Mouse (Mus musculus): ENCODE measurements around the gene Drd4.

The Drd4 gene

GRCm38 (mm10) chr7:141292583-141293388 lies 980 bp downstream of the Drd4 start:
- DNase-seq (ENCODE audit: low spot score) = no peak

- DNase-seq (ENCODE audit: low spot score) = no peak
These were observed 2.2 kb downstream of the Drd4 start for GRCm38 (mm10) chr7:141293852-141294471.

- DNase-seq (ENCODE audit: low spot score) = no peak
These were observed 2.7 kb downstream of the Drd4 start for GRCm38 (mm10) chr7:141294479-141294878.

- DNase-seq (ENCODE audit: low spot score) = no peak
These were observed 6.3 kb downstream of the Drd4 start for GRCm38 (mm10) chr7:141297926-141298650.

GRCm38 (mm10) chr7:141299175-141299574 lies 7.4 kb downstream of the Drd4 start:
- DNase-seq (ENCODE audit: low spot score) = no peak

GRCm38 (mm10) chr7:141301386-141301785 lies 9.6 kb downstream of the Drd4 start:
- no peak for DNase-seq (ENCODE audit: low spot score)

GRCm38 (mm10) chr7:141302702-141303268 lies 11.0 kb downstream of the Drd4 start:
- DNase-seq (ENCODE audit: low spot score) = no peak

- DNase-seq (ENCODE audit: low spot score) = no peak
These were observed 12.7 kb downstream of the Drd4 start for GRCm38 (mm10) chr7:141304537-141304936.

GRCm38 (mm10) chr7:141314416-141314815 lies 22.6 kb downstream of the Drd4 start:
- DNase-seq (ENCODE audit: low spot score) = no peak

GRCm38 (mm10) chr7:141315076-141315475 lies 23.3 kb downstream of the Drd4 start:
- DNase-seq (ENCODE audit: low spot score) = no peak

GRCm38 (mm10) chr7:141315974-141316373 lies 24.2 kb downstream of the Drd4 start:
- no peak for DNase-seq (ENCODE audit: low spot score)

GRCm38 (mm10) chr7:141317619-141318132 lies 25.9 kb downstream of the Drd4 start:
- DNase-seq (ENCODE audit: low spot score) = no peak

- no peak for DNase-seq (ENCODE audit: low spot score)
These were observed 27.6 kb downstream of the Drd4 start for GRCm38 (mm10) chr7:141319446-141319845.

GRCm38 (mm10) chr7:141324686-141325085 lies 32.9 kb downstream of the Drd4 start:
- DNase-seq (ENCODE audit: low spot score) = no peak

- DNase-seq (ENCODE audit: low spot score) = peak; percentile 30
These were observed 35.0 kb downstream of the Drd4 start for GRCm38 (mm10) chr7:141326546-141327446.

GRCm38 (mm10) chr7:141327469-141328372 lies 35.9 kb downstream of the Drd4 start, which contains the start of the genes Deaf1 and Tmem80:
TSS of gene Deaf1 (minus strand) at chr7:141327690.
TSS of gene Tmem80 (plus strand) at chr7:141327739.
- peak; percentile 97 for DNase-seq (ENCODE audit: low spot score)

GRCm38 (mm10) chr7:141328373-141328990 lies 36.7 kb downstream of the Drd4 start:
- peak; percentile 44 for DNase-seq (ENCODE audit: low spot score)

GRCm38 (mm10) chr7:141330706-141331105 lies 38.9 kb downstream of the Drd4 start:
- no peak for DNase-seq (ENCODE audit: low spot score)

GRCm38 (mm10) chr7:141331990-141332389 lies 40.2 kb downstream of the Drd4 start:
- DNase-seq (ENCODE audit: low spot score) = no peak

Measured in c-Kit-positive CD71-positive TER-119-positive erythroid progenitor cells, embryonic 14.5 days (primary cell).